Mouse (Mus musculus): ENCODE measurements at regions not wholly inside any gene's neighbourhood (a gene's known extent, or its start where the extent isn't known, plus 50 kb on each side); places are given as distances from the start of the nearest gene placed in this dataset.

- 89% methylated on average over 1 of the region's 1 CpGs for WGBS
- Histone ChIP-seq H3K27me3 (no peaks in the 10 kb centered on the region), H3K27ac (no peak overlapping the region), H3K4me3 (no peak overlapping the region), H3K36me3 (ENCODE audit: poor library complexity, severe bottlenecking) (no peaks in the 10 kb centered on the region), H3K9ac (no peak overlapping the region), H3K4me2 (no peak overlapping the region), H3K4me1 (no peaks in the 10 kb centered on the region), H3K9me3 (replicated peaks) (no peaks in the 10 kb centered on the region)
- no peak for ATAC-seq
Observed at GRCm38 (mm10) chr8:97052436-97052835, 1164.1 kb upstream of the Got2 start.

- no peaks in the 10 kb centered on the region for H3K27me3 ChIP-seq
- 77% methylated on average over 3 of the region's 3 CpGs for WGBS
- H3K4me3 ChIP-seq = no peak overlapping the region
Observed at GRCm38 (mm10) chr8:97039778-97040177, 1151.4 kb upstream of the Got2 start.

GRCm38 (mm10) chr8:97038854-97039253 is 1150.5 kb upstream of the Got2 start:
- 92% methylated on average over 5 of the region's 5 CpGs for WGBS
- Histone ChIP-seq H3K4me1 (no peaks in the 10 kb centered on the region), H3K27me3 (no peaks in the 10 kb centered on the region), H3K4me3 (no peak overlapping the region), H3K9me3 (replicated peaks) (no peaks in the 10 kb centered on the region), H3K27ac (no peak overlapping the region), H3K9ac (no peak overlapping the region), H3K4me2 (no peak overlapping the region), H3K36me3 (ENCODE audit: poor library complexity, severe bottlenecking) (no peaks in the 10 kb centered on the region)
- ATAC-seq = no peak

More at GRCm38 (mm10) chr8:97039778-97040177, 1151.4 kb upstream of the Got2 start:
- Histone ChIP-seq H3K36me3 (ENCODE audit: poor library complexity, severe bottlenecking) (no peaks in the 10 kb centered on the region), H3K9me3 (replicated peaks) (no peaks in the 10 kb centered on the region), H3K4me1 (no peaks in the 10 kb centered on the region), H3K27ac (no peak overlapping the region), H3K9ac (no peak overlapping the region), H3K4me2 (no peak overlapping the region)
- ATAC-seq = no peak

- Histone ChIP-seq H3K4me3 (no peak overlapping the region), H3K9me3 (replicated peaks) (no peaks in the 10 kb centered on the region), H3K36me3 (ENCODE audit: poor library complexity, severe bottlenecking) (no peaks in the 10 kb centered on the region), H3K27ac (no peak overlapping the region), H3K9ac (no peak overlapping the region), H3K27me3 (no peaks in the 10 kb centered on the region), H3K4me1 (no peaks in the 10 kb centered on the region), H3K4me2 (no peak overlapping the region)
- whole genome bisulfite sequencing = 92% methylated on average over 4 of the region's 4 CpGs
- ATAC-seq = no peak
Observed at GRCm38 (mm10) chr8:97032188-97032587, 1143.8 kb upstream of the Got2 start.

- no peak for ATAC-seq
- no peak overlapping the region for H3K4me3 ChIP-seq
- H3K36me3 ChIP-seq (ENCODE audit: poor library complexity, severe bottlenecking) = no peaks in the 10 kb centered on the region
- no peak overlapping the region for H3K9ac ChIP-seq
- no peaks in the 10 kb centered on the region for H3K27me3 ChIP-seq
- no peaks in the 10 kb centered on the region for H3K4me1 ChIP-seq
- no peak overlapping the region for H3K4me2 ChIP-seq
- H3K9me3 ChIP-seq (replicated peaks) = no peaks in the 10 kb centered on the region
- H3K27ac ChIP-seq = no peak overlapping the region
Observed at GRCm38 (mm10) chr8:97015571-97015970, 1127.2 kb upstream of the Got2 start.

- H3K27me3 ChIP-seq = no peaks in the 10 kb centered on the region
- ATAC-seq = peak; percentile 38; the same call in 1 of the 2 replicates
- H3K4me2 ChIP-seq = no peak overlapping the region
- no peak overlapping the region for H3K4me3 ChIP-seq
- 42% methylated on average over 3 of the region's 3 CpGs for WGBS
- no peaks in the 10 kb centered on the region for H3K36me3 ChIP-seq (ENCODE audit: poor library complexity, severe bottlenecking)
- no peak overlapping the region for H3K27ac ChIP-seq
- no peaks in the 10 kb centered on the region for H3K9me3 ChIP-seq (replicated peaks)
- no peak overlapping the region for H3K9ac ChIP-seq
- no peaks in the 10 kb centered on the region for H3K4me1 ChIP-seq
Observed at GRCm38 (mm10) chr8:97004131-97004530, 1115.8 kb upstream of the Got2 start.

GRCm38 (mm10) chr8:96983103-96983502 is 1094.8 kb upstream of the Got2 start:
- Histone ChIP-seq H3K36me3 (ENCODE audit: poor library complexity, severe bottlenecking) (no peaks in the 10 kb centered on the region), H3K9ac (no peak overlapping the region), H3K27me3 (no peaks in the 10 kb centered on the region), H3K4me2 (no peak overlapping the region), H3K9me3 (replicated peaks) (no peaks in the 10 kb centered on the region), H3K4me3 (no peak overlapping the region), H3K27ac (no peak overlapping the region), H3K4me1 (no peaks in the 10 kb centered on the region)
- 88% methylated on average over 2 of the region's 2 CpGs for WGBS
- no peak for ATAC-seq
